14 mouse cellular contexts compared by ENCODE assay signal in genomic region chr4:117277021-117277420, GRCm38 (mm10). TPM values are rescaled to one million over a fixed set of nuclear protein-coding genes. Genes with fewer than 3 reads are reported as not detected.
DNase-seq lines count a peak whose midpoint lies in the region; ATAC-seq and TF ChIP-seq lines count a peak whose summit lies in the region.
"Had no signal": no experiment of that assay in that cellular context is flagged by ENCODE, and none has a peak within 500 bp of the region (broad histone marks: within the 10 kb centered on the region; RNA-seq: fewer than 3 reads in every experiment).

No protein-coding gene starts in this region.

- no peak overlapping the region for H3K4me2 ChIP-seq in limb, embryonic 11.5 days (ENCODE audit: low read depth, severe bottlenecking)
- H3K4me2 ChIP-seq: heart, embryonic 12.5 days; midbrain, embryonic 13.5 days had no signal

- 85% methylated on average over 13 of the region's 13 CpGs for WGBS in limb, embryonic 11.5 days
- 84% methylated on average over 13 of the region's 13 CpGs for WGBS in limb, embryonic 10.5 days

- no peaks in the 10 kb centered on the region for H3K27me3 ChIP-seq in limb, embryonic 11.5 days (ENCODE audit: control insufficient read depth, insufficient read depth, low read length)
- no peaks in the 10 kb centered on the region for H3K27me3 ChIP-seq in limb, embryonic 10.5 days (ENCODE audit: low read depth, poor library complexity, severe bottlenecking)
- H3K27me3 ChIP-seq: heart, embryonic 12.5 days had no signal

- no peak for TF ChIP-seq CTCF in cortical plate, adult 2 months (IDR thresholded peaks at IDR 0.05; ENCODE audit: extremely low read depth, insufficient read depth, low read length)

- ATAC-seq in limb, embryonic 11.5 days (ENCODE audit: insufficient number of reproducible peaks, low FRiP score, low TSS enrichment, low read depth) = no peak
- ATAC-seq: liver, postnatal 0 days; midbrain, embryonic 13.5 days had no signal

- H3K27ac ChIP-seq in limb, embryonic 11.5 days (replicated peaks; ENCODE audit: low read depth, low read length) = no peak overlapping the region
- H3K27ac ChIP-seq in limb, embryonic 10.5 days = no peak overlapping the region; the same call in 1 of the 2 replicates
- H3K27ac ChIP-seq in cortical plate, adult 2 months (ENCODE audit: insufficient read depth, low read length) = peak overlapping the region; percentile 37; the same call in 1 of the 2 replicates
- H3K27ac ChIP-seq: midbrain, embryonic 13.5 days had no signal

- DNase-seq in adrenal gland, adult 2 months = peak; percentile 73
- DNase-seq in adrenal gland, adult 8-10 months = no peak
- no peak for DNase-seq in limb, embryonic 11.5 days (ENCODE audit: low spot score)
- no peak for DNase-seq in limb, embryonic 10.5 days (ENCODE audit: low spot score)
- DNase-seq in lung, postnatal 36 days = peak; percentile 55
- no peak for DNase-seq in natural killer cell, adult 2 months (ENCODE audit: low spot score in 2 of 2)
- no peak for DNase-seq in retina, embryonic 14.5 days (ENCODE audit: low spot score)
- DNase-seq: left cerebral cortex, postnatal 4 days; liver, postnatal 0 days; thymus, adult 18-20 months had no signal

- H3K4me3 ChIP-seq in limb, embryonic 11.5 days (ENCODE audit: low read depth, low read length) = no peak overlapping the region
- no peak overlapping the region for H3K4me3 ChIP-seq in limb, embryonic 10.5 days
- H3K4me3 ChIP-seq in cortical plate, adult 2 months (ENCODE audit: insufficient read depth, low read length) = no peak overlapping the region
- H3K4me3 ChIP-seq: heart, embryonic 12.5 days; midbrain, embryonic 13.5 days had no signal

- H3K36me3 ChIP-seq in limb, embryonic 11.5 days (ENCODE audit: control insufficient read depth, insufficient read depth, low read length) = peaks cover 41% of the 10 kb centered on the region
- H3K36me3 ChIP-seq in limb, embryonic 10.5 days = peaks cover 99% of the 10 kb centered on the region

- TF ChIP-seq POLR2A in cortical plate, adult 2 months (IDR thresholded peaks at IDR 0.05; ENCODE audit: extremely low read depth, insufficient read depth, low read length) = no peak

- H3K9ac ChIP-seq in limb, embryonic 11.5 days (ENCODE audit: low read length) = 0 out of 2 replicates have a peak overlapping the region, but pooled peaks have one; percentile 7
- H3K9ac ChIP-seq: heart, embryonic 12.5 days; liver, postnatal 0 days; midbrain, embryonic 13.5 days had no signal

- H3K9me3 ChIP-seq in limb, embryonic 11.5 days (ENCODE audit: control insufficient read depth, low read length) = peaks cover 10% of the 10 kb centered on the region; the same call in 1 of the 2 replicates
- H3K9me3 ChIP-seq in limb, embryonic 10.5 days (replicated peaks) = peaks cover 11% of the 10 kb centered on the region; the same call in 1 of the 2 replicates

- H3K4me1 ChIP-seq in limb, embryonic 11.5 days (ENCODE audit: control insufficient read depth, insufficient read depth, low read length) = peaks cover 35% of the 10 kb centered on the region
- peaks cover 74% of the 10 kb centered on the region for H3K4me1 ChIP-seq in limb, embryonic 10.5 days
- H3K4me1 ChIP-seq in cortical plate, adult 2 months (ENCODE audit: control insufficient read depth, insufficient read depth, low read length) = no peaks in the 10 kb centered on the region

RNA-seq across cellular contexts. Expression of gene Armh1, which starts 25.1 kb away (rescaled TPM):
- 1 to 10 TPM; 2.2 to 2.8 TPM for total RNA-seq in adrenal gland, adult 2 months (2021)
- 6.1 and 6.7 TPM in 2 replicates for polyA plus RNA-seq in adrenal gland, adult 2 months (2012; rRNA removed)
- total RNA-seq in adrenal gland, adult 8-10 months (2022) = 1 to 10 TPM; 2.6 to 3.7 (median 3.0) TPM
- 0.12 TPM in 1 of 2 replicates, not detected in the other for polyA plus RNA-seq in limb, embryonic 11.5 days (2014; fragmentation: Nextera tagmentation; extraction: Ambion mirVana)
- polyA plus RNA-seq in limb, embryonic 10.5 days (2016; fragmentation: Nextera tagmentation; extraction: Ambion mirVana) = 0.09 and 0.25 TPM in 2 replicates
- polyA plus RNA-seq in cortical plate, adult 2 months (2012; rRNA removed) = 0.38 and 0.67 TPM in 2 replicates
- total RNA-seq: common myeloid progenitor, adult 5-6 weeks had no signal
- polyA plus RNA-seq: liver, postnatal 0 days had no signal

RNA-seq across cellular contexts. Expression of gene Tmem53, which starts 25.3 kb away (rescaled TPM):
- total RNA-seq in adrenal gland, adult 2 months (2021) = 10 to 100 TPM; 57.3 to 75.3 TPM
- polyA plus RNA-seq in adrenal gland, adult 2 months (2012; rRNA removed) = 172 and 232 TPM in 2 replicates
- total RNA-seq in adrenal gland, adult 8-10 months (2022) = 100 to 1,000 TPM in 1 of 4 experiments, 10 to 100 TPM in 3; 52.4 to 103 (median 74.9) TPM
- 9.7 and 11.6 TPM in 2 replicates for polyA plus RNA-seq in limb, embryonic 11.5 days (2014; fragmentation: Nextera tagmentation; extraction: Ambion mirVana)
- 6.2 and 9.2 TPM in 2 replicates for polyA plus RNA-seq in limb, embryonic 10.5 days (2016; fragmentation: Nextera tagmentation; extraction: Ambion mirVana)
- polyA plus RNA-seq in cortical plate, adult 2 months (2012; rRNA removed) = 4.8 and 6.1 TPM in 2 replicates
- total RNA-seq: common myeloid progenitor, adult 5-6 weeks had no signal

Comparison
In these comparisons a context has a peak if more than half of its experiments do, and no peak if none do; other contexts are left out.
1. DNase-seq: peak in adrenal gland, adult 2 months (single experiment) and lung, postnatal 36 days (single experiment); none in adrenal gland, adult 8-10 months (single experiment), limb, embryonic 11.5 days (single experiment), limb, embryonic 10.5 days (single experiment), natural killer cell, adult 2 months (0 of 2) and retina, embryonic 14.5 days (single experiment).
2. RNA of gene Tmem53, which starts 25.3 kb away (polyA plus RNA-seq): 172 to 232 TPM in adrenal gland, adult 2 months; 9.7 to 11.6 TPM in limb, embryonic 11.5 days, 6.2 to 9.2 TPM in limb, embryonic 10.5 days and 4.8 to 6.1 TPM in cortical plate, adult 2 months; every median in the first group is over 10 times any median in the second.